Mouse (Mus musculus) kidney, adult 9 months (tissue): ENCODE measurements at regions not wholly inside any gene's neighbourhood (a gene's known extent, or its start where the extent isn't known, plus 50 kb on each side); places are given as distances from the start of the nearest gene placed in this dataset.
"Not testable (repeated sequence)": the region's sequence is repeated elsewhere in the genome, so short reads cannot be mapped to it uniquely, and the experiment has no call there.

Source experiments
- DNase-seq: peaks from one replicate; pipeline ENCODE4 v3.0.0; 2022

- DNase-seq = no peak
Observed at GRCm38 (mm10) chr3:114627103-114627502, 276.8 kb upstream of the Olfm3 start.

GRCm38 (mm10) chr3:114635362-114635761 lies 268.5 kb upstream of the Olfm3 start:
- DNase-seq = no peak

- DNase-seq = no peak
Observed at GRCm38 (mm10) chr3:114647957-114648356, 255.9 kb upstream of the Olfm3 start.

GRCm38 (mm10) chr3:114697946-114698345 lies 205.9 kb upstream of the Olfm3 start:
- no peak for DNase-seq

- no peak for DNase-seq
Observed at GRCm38 (mm10) chr3:114725131-114725530, 178.7 kb upstream of the Olfm3 start.

- DNase-seq = peak; percentile 84
Observed at GRCm38 (mm10) chr3:114736426-114736825, 167.5 kb upstream of the Olfm3 start.

- peak; percentile 87 for DNase-seq
Observed at GRCm38 (mm10) chr3:114744206-114744605, 159.7 kb upstream of the Olfm3 start.

- peak; percentile 83 for DNase-seq
Observed at GRCm38 (mm10) chr3:114745131-114745530, 158.7 kb upstream of the Olfm3 start.

- DNase-seq = no peak
Observed at GRCm38 (mm10) chr3:114757313-114757712, 146.6 kb upstream of the Olfm3 start.

- no peak for DNase-seq
Observed at GRCm38 (mm10) chr3:114758592-114758991, 145.3 kb upstream of the Olfm3 start.

GRCm38 (mm10) chr3:114759290-114760002 lies 144.4 kb upstream of the Olfm3 start:
- no peak for DNase-seq

- DNase-seq = not testable (repeated sequence)
Observed at GRCm38 (mm10) chr3:114762373-114762772, 141.5 kb upstream of the Olfm3 start.

- DNase-seq = no peak
Observed at GRCm38 (mm10) chr3:114789082-114789481, 114.8 kb upstream of the Olfm3 start.

- DNase-seq = no peak
Observed at GRCm38 (mm10) chr3:114790005-114790404, 113.9 kb upstream of the Olfm3 start.

GRCm38 (mm10) chr3:114833120-114833519 lies 70.8 kb upstream of the Olfm3 start:
- no peak for DNase-seq
